Mouse (Mus musculus) embryonic fibroblast, embryonic 13.5 days (primary cell): ENCODE results near the gene Zbtb40. TPM values are rescaled to one million over a fixed set of nuclear protein-coding genes. Genes with fewer than 3 reads are reported as not detected.

Source experiments
- H3K27ac ChIP-seq: 2 replicates; pipeline ENCODE4 v1.5.1; 2012; ENCODE audit warnings: low read length, control low read depth, inconsistent platforms; ENCODE audit not compliant: insufficient read depth
- H3K4me1 ChIP-seq: 2 replicates; pipeline ENCODE4 v1.6.1; 2011; ENCODE audit warnings: low read length; ENCODE audit not compliant: control insufficient read depth, insufficient read depth
- H3K4me3 ChIP-seq: 2 replicates; pipeline ENCODE4 v1.5.1; 2011; ENCODE audit warnings: mild to moderate bottlenecking, control low read depth, low read length; ENCODE audit not compliant: insufficient read depth
- CTCF ChIP-seq: IDR thresholded peaks from 2 replicates; pipeline ENCODE4 v1.5.1; 2011; ENCODE audit warnings: mild to moderate bottlenecking, control low read depth, low read length, moderate library complexity, borderline replicate concordance; ENCODE audit not compliant: insufficient read depth
- POLR2A ChIP-seq: IDR thresholded peaks from 2 replicates; pipeline ENCODE4 v1.6.1; 2011; ENCODE audit warnings: low read depth, mild to moderate bottlenecking, control low read depth, low read length, moderate library complexity
- polyA plus RNA-seq: library from polyadenylated mRNA; stranded (reverse); fragments of >200 nt; gene quantifications from 2 replicates; pipeline ENCODE4 v1.2.4, GENCODE M21; 2011; ENCODE audit warnings: low read depth; ENCODE audit not compliant: missing spikeins, insufficient read length

Zbtb40 gene
- polyA plus RNA-seq, 1 experiment, result 4.9 TPM

DNA sequence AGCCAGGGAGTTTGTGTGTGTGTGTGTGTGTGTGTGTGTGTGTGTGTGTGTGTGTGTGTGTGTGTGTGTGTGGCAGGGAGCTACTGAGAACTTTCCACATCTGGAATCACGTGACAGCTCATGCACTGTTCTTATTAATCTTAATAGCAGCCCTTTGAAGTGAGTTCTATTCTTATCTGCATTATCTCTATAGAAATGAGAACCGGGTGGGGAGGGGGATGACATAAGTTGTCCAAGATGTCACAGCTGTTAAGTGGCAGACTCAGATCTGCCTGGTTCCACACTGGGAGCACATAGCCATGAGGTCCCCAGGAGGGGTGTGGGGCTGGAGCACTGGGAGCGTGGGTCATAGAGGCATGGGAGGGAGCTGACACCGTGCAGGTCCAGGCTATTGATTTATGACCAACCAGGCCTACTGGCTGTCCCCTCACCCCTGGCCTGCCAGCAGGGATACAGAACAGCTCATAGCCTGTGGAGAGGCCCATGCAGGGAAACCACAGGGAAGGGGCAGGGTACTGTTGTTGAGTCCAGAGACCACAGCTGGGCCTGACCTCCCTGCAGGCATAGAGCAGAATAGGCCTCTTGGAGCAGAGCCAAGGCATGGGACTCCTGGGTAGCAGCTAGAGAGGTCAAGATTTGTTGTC is 86.8 kb downstream of the Zbtb40 start:
- H3K4me3 ChIP-seq, result no peak overlapping the region
- TF ChIP-seq POLR2A (no peak), CTCF (no peak)
- no peaks in the 10 kb centered on the region for H3K4me1 ChIP-seq
- no peak overlapping the region for H3K27ac ChIP-seq

DNA sequence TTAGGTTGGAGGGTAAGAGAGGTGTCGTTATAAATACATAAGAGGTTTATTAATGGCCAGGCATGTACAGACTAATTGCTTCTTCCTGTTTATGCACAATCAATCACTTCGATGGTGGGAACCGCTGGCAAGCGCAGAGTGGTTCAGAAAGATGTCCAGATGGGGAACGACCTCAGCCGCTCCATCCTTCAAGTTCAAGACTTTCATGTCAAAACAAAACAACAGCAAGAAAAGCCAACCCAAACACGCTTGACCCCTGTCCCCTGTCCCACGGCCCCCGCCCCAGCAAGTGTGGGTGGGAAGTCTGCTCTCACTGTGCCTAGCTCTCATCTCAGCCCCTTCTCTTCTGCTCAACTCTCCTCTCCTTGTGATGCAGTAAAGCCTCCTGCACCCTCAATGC is 88.0 kb downstream of the Zbtb40 start:
- no peak for TF ChIP-seq POLR2A
- no peak for TF ChIP-seq CTCF
- Histone ChIP-seq H3K4me1 (no peaks in the 10 kb centered on the region), H3K27ac (no peak overlapping the region), H3K4me3 (no peak overlapping the region)

DNA sequence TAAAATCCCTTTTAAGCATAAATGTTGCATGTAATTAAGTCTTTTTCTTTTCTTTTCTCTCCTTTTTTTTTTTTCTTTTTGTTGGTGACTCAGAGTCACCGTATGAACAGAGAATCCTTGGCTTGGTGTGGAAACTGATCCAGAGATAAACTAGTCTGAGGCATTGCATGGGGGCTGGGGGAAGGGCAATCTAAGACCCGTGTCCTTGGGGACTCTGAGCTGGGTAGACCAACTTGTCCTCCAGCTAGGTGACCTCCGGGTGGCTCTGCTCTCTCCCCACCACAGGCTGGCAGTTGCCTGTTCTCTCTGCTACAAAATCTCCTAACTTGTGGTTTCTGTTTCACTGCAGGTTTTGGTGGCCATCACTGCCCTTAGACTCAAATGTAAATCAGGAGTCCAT is 88.5 kb downstream of the Zbtb40 start:
- no peak overlapping the region for H3K4me3 ChIP-seq
- no peak for TF ChIP-seq CTCF
- no peak for TF ChIP-seq POLR2A
- no peaks in the 10 kb centered on the region for H3K4me1 ChIP-seq
- no peak overlapping the region for H3K27ac ChIP-seq

DNA sequence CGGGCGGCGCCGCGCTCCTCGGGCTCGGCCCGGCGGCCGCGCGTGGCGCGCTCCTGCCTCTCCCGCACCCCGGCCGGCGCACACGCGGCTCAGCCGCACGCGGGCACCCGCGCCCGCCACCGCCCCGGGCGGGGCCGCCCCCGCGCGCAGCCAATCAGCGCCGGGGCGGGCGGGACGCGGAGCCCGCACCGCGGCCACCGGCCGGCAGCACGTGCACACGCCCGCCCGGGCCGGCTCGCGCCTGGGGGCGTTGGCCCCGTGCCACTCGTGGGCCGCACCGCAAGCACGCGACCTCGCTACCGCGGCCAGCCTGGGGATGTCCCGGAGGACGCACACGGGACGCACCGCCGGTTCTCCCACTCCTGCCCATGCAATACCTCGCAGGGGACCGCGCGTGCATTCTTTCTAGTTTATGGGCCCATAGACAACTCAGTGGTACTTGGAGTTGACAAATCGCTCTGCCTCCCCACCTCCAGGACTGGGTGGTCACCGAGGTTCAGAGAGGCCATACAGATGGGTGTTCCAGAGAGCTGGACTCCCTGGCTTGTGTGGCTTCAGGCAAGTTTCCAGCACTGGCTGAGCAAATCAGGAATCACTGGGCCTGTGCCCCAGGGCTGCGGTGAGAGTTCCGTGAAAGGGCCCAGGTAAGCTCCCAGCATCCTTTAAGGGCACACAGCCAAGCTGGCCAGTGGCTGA is 91.7 kb downstream of the Zbtb40 start, which contains the start of gene Epha8:
Gene Epha8 (minus strand): TSS at position 66 of the 696 bp plus-strand sequence.
- Histone ChIP-seq H3K4me1 (no peaks in the 10 kb centered on the region), H3K27ac (no peak within 1 kb of the TSS), H3K4me3 (no peak within 1 kb of the TSS)
- TF ChIP-seq CTCF (no peak), POLR2A (no peak)

DNA sequence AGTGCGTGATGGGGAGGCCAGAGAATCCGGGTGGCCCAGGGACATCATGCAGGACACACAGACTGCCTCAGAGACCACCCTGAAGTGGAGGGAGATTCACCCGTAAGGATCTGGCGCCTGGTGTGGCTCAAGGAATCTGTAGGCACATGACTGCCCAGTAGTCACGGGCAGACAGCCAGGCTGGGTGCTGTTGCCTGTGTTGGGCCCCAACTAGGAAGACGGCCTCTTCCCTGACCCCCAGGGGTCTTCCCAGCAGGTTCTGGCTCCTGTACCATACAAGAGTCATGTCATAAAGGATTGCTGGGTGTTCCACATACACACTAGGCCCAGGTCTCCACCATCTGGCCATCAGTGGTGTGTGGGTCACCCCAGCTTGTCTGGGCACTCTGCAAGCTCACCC is 94.0 kb downstream of the Zbtb40 start:
- TF ChIP-seq CTCF, result no peak
- no peak for TF ChIP-seq POLR2A
- no peaks in the 10 kb centered on the region for H3K4me1 ChIP-seq
- no peak overlapping the region for H3K27ac ChIP-seq
- no peak overlapping the region for H3K4me3 ChIP-seq

DNA sequence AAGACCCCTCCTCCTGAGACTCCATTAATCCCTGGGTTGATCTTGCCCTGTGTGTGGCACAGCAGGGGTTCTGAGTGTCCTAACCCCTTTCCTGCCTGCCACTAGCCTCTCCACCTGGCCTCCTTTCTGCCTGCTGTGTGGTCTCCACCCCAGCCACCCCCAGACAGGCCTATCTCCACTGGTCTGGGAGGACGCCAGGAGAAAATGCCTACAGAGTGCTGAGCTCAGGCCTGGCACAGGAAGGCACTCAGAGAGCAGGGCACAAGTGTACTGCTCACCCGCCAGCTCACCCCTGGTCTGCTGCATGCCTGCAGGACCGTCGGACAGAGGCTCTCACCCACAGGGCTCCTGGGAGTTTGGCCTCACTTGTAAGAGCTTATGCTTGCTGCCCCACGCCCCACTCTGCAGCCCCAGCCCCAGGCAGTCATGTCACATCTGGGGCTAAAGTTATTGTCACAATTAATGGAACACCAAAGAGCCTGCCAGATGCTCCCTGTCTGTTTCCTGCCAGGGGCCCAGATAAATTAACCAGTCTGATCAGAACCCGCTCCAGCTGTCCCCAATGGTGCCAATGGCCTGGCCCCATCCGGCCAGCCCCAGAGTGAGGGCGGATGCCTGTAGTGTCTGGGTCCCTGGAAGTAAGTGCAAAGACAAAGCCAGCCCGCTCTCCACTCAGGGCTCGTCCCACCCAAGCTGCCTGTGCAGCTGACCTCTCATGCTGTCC is 99.2 kb downstream of the Zbtb40 start:
- Histone ChIP-seq H3K4me1 (no peaks in the 10 kb centered on the region), H3K27ac (no peak overlapping the region), H3K4me3 (no peak overlapping the region)
- TF ChIP-seq POLR2A (no peak), CTCF (no peak)

DNA sequence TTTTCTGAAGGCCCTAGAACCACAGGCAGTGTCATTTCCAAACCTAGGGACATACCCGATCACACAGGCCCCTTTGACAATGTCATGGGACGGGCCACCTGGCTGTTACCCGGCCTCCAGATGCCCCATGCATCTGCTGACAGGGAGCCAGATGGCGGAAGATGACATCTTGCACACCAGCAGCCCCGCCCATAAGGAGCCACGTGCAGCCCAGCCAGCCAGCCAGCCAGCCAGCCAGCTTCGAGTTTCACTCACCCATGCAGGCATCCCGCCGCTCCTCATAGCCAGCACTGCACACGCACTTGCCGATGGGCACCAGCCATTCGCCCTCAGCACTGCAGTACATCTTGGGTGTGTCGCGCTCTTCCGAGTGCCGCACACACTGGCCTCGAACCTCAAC is 103.2 kb downstream of the Zbtb40 start:
- Histone ChIP-seq H3K4me1 (no peaks in the 10 kb centered on the region), H3K4me3 (no peak overlapping the region), H3K27ac (no peak overlapping the region)
- TF ChIP-seq POLR2A (no peak), CTCF (no peak)

DNA sequence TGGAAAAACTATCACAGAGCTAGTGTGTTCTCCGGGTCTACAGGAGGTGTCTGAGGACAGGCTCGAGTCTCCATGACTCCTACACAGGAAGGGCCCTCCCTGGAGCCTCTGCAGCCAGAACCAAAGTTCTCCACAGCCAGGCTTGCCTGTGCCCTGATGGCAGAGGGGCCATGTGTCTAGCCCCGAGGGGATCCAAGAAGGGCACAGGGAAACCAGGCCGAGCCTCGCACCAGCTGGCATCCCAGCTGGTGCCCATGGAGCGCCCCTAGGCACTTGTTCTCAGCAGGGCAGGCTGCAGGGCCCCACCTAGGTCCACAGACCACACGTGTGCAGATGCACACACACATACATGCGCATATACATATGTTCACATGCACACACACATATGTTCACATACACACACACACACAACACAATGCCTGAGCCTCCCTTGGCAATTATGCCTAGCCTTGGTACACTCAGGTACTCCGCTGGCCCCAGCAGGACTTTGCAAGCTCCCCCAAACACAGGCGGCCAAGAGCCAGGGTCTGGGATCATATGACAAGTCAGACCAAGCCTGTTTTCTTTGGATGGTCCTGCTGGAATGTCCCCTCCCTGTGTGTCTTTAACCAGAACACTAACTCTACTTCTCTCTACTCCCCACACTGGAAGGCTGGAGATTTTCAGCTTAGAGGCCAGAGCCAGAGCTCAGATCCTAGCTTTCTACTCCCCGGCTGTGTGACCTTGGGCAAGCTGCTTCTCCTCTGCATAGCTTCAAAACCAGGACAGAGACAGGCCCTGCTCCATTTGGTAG is 103.8 kb downstream of the Zbtb40 start:
- Histone ChIP-seq H3K4me3 (no peak overlapping the region), H3K4me1 (no peaks in the 10 kb centered on the region), H3K27ac (no peak overlapping the region)
- TF ChIP-seq CTCF, result no peak
- no peak for TF ChIP-seq POLR2A

DNA sequence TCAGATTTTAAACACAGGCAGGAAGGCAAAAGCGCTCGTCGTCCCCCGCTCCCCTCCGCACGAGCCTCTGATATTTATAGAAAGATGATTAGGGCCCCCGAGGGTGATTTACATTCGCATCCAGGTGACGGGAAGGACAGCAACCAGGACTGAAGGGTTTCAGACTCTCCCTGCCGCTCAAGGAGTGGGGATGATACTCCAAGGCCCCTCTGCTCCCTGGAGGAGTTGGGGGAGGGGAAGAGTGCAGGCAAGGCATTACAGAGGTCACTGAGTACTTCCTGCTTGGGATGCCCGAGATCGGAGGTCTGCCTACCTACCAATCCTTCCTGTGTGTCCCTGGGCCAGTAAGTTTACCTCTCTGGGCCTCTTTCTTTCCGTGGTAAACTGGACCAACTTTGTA is 105.4 kb downstream of the Zbtb40 start:
- no peak overlapping the region for H3K27ac ChIP-seq
- TF ChIP-seq CTCF (no peak), POLR2A (no peak)
- no peak overlapping the region for H3K4me3 ChIP-seq
- H3K4me1 ChIP-seq, result no peaks in the 10 kb centered on the region

DNA sequence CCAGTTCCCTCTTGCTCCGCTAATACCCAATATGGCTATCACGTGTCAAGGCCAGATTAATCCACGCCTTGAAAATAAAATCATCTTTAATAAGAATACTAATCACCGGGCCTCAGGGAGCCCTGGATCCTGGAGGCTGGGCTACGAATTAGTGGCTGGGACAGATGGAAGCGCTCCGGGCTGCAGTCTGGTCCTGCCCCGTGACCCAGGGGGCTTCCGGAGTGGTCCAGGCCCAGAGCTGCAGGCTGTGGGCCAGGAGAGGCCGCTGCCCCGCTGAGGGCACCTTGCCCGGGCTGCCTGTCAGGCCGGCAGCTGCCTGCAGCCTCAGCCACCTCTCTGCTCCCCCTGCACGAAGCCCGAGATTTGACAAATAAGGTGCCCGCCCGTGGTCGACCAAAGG is 105.8 kb downstream of the Zbtb40 start:
- Histone ChIP-seq H3K4me3 (no peak overlapping the region), H3K4me1 (no peaks in the 10 kb centered on the region), H3K27ac (no peak overlapping the region)
- no peak for TF ChIP-seq CTCF
